Mouse (Mus musculus): ENCODE data around the gene H2-M3. TPM values are rescaled to one million over a fixed set of nuclear protein-coding genes. Genes with fewer than 3 reads are reported as not detected.
"Not testable (repeated sequence)": the region's sequence is repeated elsewhere in the genome, so short reads cannot be mapped to it uniquely, and the experiment has no call there.

The H2-M3 gene
- polyA plus RNA-seq (2016; fragmentation: Nextera tagmentation; extraction: Ambion mirVana), result 1.7 and 1.8 TPM in 2 replicates

GRCm38 (mm10) chr17:37270058-37270701 lies at the start of gene H2-M3:
TSS of gene H2-M3 (plus strand) at chr17:37270220.
- no peaks in the 10 kb centered on the region for H3K36me3 ChIP-seq (replicated peaks)
- 6% methylated on average over 26 of the region's 26 CpGs for WGBS
- DNase-seq (ENCODE audit: low spot score), result peak; percentile 83
- peak within 1 kb of the TSS; percentile 58 for H3K4me3 ChIP-seq
- peak within 1 kb of the TSS; percentile 54; the same call in 1 of the 2 replicates for H3K27ac ChIP-seq (replicated peaks)
- peaks cover 8% of the 10 kb centered on the region for H3K27me3 ChIP-seq (replicated peaks; ENCODE audit: low read depth, poor library complexity, severe bottlenecking)
- peaks cover 5% of the 10 kb centered on the region; the same call in 1 of the 2 replicates for H3K4me1 ChIP-seq
- no peaks in the 10 kb centered on the region for H3K9me3 ChIP-seq

GRCm38 (mm10) chr17:37221879-37222278 lies 48.1 kb upstream of the H2-M3 start:
- 21% methylated on average over 1 of the region's 1 CpGs for WGBS
- no peak for DNase-seq (ENCODE audit: low spot score)
- H3K9me3 ChIP-seq, result peaks cover 4% of the 10 kb centered on the region; the same call in 1 of the 2 replicates
- no peak overlapping the region for H3K4me3 ChIP-seq
- H3K36me3 ChIP-seq (replicated peaks), result no peaks in the 10 kb centered on the region
- H3K27me3 ChIP-seq (replicated peaks; ENCODE audit: low read depth, poor library complexity, severe bottlenecking), result no peaks in the 10 kb centered on the region
- no peaks in the 10 kb centered on the region for H3K4me1 ChIP-seq
- no peak overlapping the region for H3K27ac ChIP-seq (replicated peaks)

GRCm38 (mm10) chr17:37237230-37237629 lies 32.8 kb upstream of the H2-M3 start, which contains the start of gene Olfr97:
TSS of gene Olfr97 (minus strand) at chr17:37237330.
- not testable (repeated sequence) for H3K36me3 ChIP-seq (replicated peaks); H3K4me1 ChIP-seq; H3K27me3 ChIP-seq (replicated peaks; ENCODE audit: low read depth, poor library complexity, severe bottlenecking); H3K9me3 ChIP-seq; DNase-seq (ENCODE audit: low spot score); H3K4me3 ChIP-seq; H3K27ac ChIP-seq (replicated peaks)
- WGBS, result 94% methylated on average over 2 of the region's 2 CpGs

GRCm38 (mm10) chr17:37242198-37242597 lies 27.8 kb upstream of the H2-M3 start:
- no peak for DNase-seq (ENCODE audit: low spot score)
- no peaks in the 10 kb centered on the region for H3K27me3 ChIP-seq (replicated peaks; ENCODE audit: low read depth, poor library complexity, severe bottlenecking)
- H3K36me3 ChIP-seq (replicated peaks), result no peaks in the 10 kb centered on the region
- no peak overlapping the region for H3K4me3 ChIP-seq
- H3K27ac ChIP-seq (replicated peaks), result no peak overlapping the region
- no peaks in the 10 kb centered on the region for H3K4me1 ChIP-seq
- H3K9me3 ChIP-seq, result 0 out of 2 replicates have a peak, but pooled peaks cover 5% of the 10 kb centered on the region
- 61% methylated on average over 3 of the region's 3 CpGs for WGBS

- Histone ChIP-seq H3K9me3 (no peaks in the 10 kb centered on the region), H3K4me3 (no peak overlapping the region), H3K27me3 (replicated peaks; ENCODE audit: low read depth, poor library complexity, severe bottlenecking) (no peaks in the 10 kb centered on the region), H3K27ac (replicated peaks) (no peak overlapping the region), H3K4me1 (no peaks in the 10 kb centered on the region), H3K36me3 (replicated peaks) (no peaks in the 10 kb centered on the region)
- DNase-seq (ENCODE audit: low spot score), result peak; percentile 10
- WGBS, result 27% methylated on average over 5 of the region's 5 CpGs
Observed at GRCm38 (mm10) chr17:37246715-37247114, 23.3 kb upstream of the H2-M3 start.

- Histone ChIP-seq H3K27me3 (replicated peaks; ENCODE audit: low read depth, poor library complexity, severe bottlenecking) (no peaks in the 10 kb centered on the region), H3K9me3 (no peaks in the 10 kb centered on the region)
Observed at GRCm38 (mm10) chr17:37249460-37249859, 20.6 kb upstream of the H2-M3 start.

GRCm38 (mm10) chr17:37250544-37250943 lies 19.5 kb upstream of the H2-M3 start:
- H3K9me3 ChIP-seq, result no peaks in the 10 kb centered on the region
- DNase-seq (ENCODE audit: low spot score), result peak; percentile 8
- 8% methylated on average over 1 of the region's 1 CpGs for WGBS

More at GRCm38 (mm10) chr17:37249460-37249859, 20.6 kb upstream of the H2-M3 start:
- Histone ChIP-seq H3K27ac (replicated peaks) (no peak overlapping the region), H3K36me3 (replicated peaks) (no peaks in the 10 kb centered on the region), H3K4me1 (no peaks in the 10 kb centered on the region), H3K4me3 (no peak overlapping the region)
- DNase-seq (ENCODE audit: low spot score), result no peak

GRCm38 (mm10) chr17:37263626-37264025 lies 6.4 kb upstream of the H2-M3 start, which contains the start of gene Olfr98:
TSS of gene Olfr98 (minus strand) at chr17:37263749.
- no peaks in the 10 kb centered on the region for H3K27me3 ChIP-seq (replicated peaks; ENCODE audit: low read depth, poor library complexity, severe bottlenecking)
- WGBS, result 85% methylated on average over 1 of the region's 1 CpGs

More at GRCm38 (mm10) chr17:37250544-37250943, 19.5 kb upstream of the H2-M3 start:
- Histone ChIP-seq H3K36me3 (replicated peaks) (no peaks in the 10 kb centered on the region), H3K27ac (replicated peaks) (no peak overlapping the region), H3K4me1 (no peaks in the 10 kb centered on the region), H3K4me3 (no peak overlapping the region), H3K27me3 (replicated peaks; ENCODE audit: low read depth, poor library complexity, severe bottlenecking) (no peaks in the 10 kb centered on the region)

GRCm38 (mm10) chr17:37270702-37271092 lies 677 bp downstream of the H2-M3 start:
- DNase-seq (ENCODE audit: low spot score), result peak; percentile 10
- peaks cover 5% of the 10 kb centered on the region; the same call in 1 of the 2 replicates for H3K4me1 ChIP-seq
- H3K36me3 ChIP-seq (replicated peaks), result no peaks in the 10 kb centered on the region
- H3K27ac ChIP-seq (replicated peaks), result no peak overlapping the region; the same call in 1 of the 2 replicates
- H3K4me3 ChIP-seq, result peak overlapping the region; percentile 58
- WGBS, result 60% methylated on average over 8 of the region's 8 CpGs
- H3K9me3 ChIP-seq, result no peaks in the 10 kb centered on the region
- peaks cover 8% of the 10 kb centered on the region for H3K27me3 ChIP-seq (replicated peaks; ENCODE audit: low read depth, poor library complexity, severe bottlenecking)

More at GRCm38 (mm10) chr17:37263626-37264025, 6.4 kb upstream of the H2-M3 start, which contains the start of gene Olfr98:
- Histone ChIP-seq H3K36me3 (replicated peaks) (no peaks in the 10 kb centered on the region), H3K27ac (replicated peaks) (no peak within 1 kb of the TSS), H3K9me3 (no peaks in the 10 kb centered on the region), H3K4me1 (no peaks in the 10 kb centered on the region), H3K4me3 (no peak within 1 kb of the TSS)
- DNase-seq (ENCODE audit: low spot score), result no peak

- H3K27me3 ChIP-seq (replicated peaks; ENCODE audit: low read depth, poor library complexity, severe bottlenecking), result peaks cover 5% of the 10 kb centered on the region
- H3K9me3 ChIP-seq, result no peaks in the 10 kb centered on the region
- no peak overlapping the region for H3K27ac ChIP-seq (replicated peaks)
- no peaks in the 10 kb centered on the region for H3K36me3 ChIP-seq (replicated peaks)
- H3K4me1 ChIP-seq, result peaks cover under 1% of the 10 kb centered on the region; the same call in 1 of the 2 replicates
- no peak for DNase-seq (ENCODE audit: low spot score)
- no peak overlapping the region for H3K4me3 ChIP-seq
- 84% methylated on average over 2 of the region's 2 CpGs for WGBS
Observed at GRCm38 (mm10) chr17:37275626-37276248, 5.7 kb downstream of the H2-M3 start.

GRCm38 (mm10) chr17:37276573-37276972 lies 6.6 kb downstream of the H2-M3 start:
- no peak overlapping the region for H3K4me3 ChIP-seq
- H3K27ac ChIP-seq (replicated peaks), result no peak overlapping the region
- no peaks in the 10 kb centered on the region for H3K36me3 ChIP-seq (replicated peaks)
- H3K27me3 ChIP-seq (replicated peaks; ENCODE audit: low read depth, poor library complexity, severe bottlenecking), result no peaks in the 10 kb centered on the region
- H3K4me1 ChIP-seq, result no peaks in the 10 kb centered on the region
- DNase-seq (ENCODE audit: low spot score), result no peak
- H3K9me3 ChIP-seq, result no peaks in the 10 kb centered on the region

- Histone ChIP-seq H3K4me3 (no peak overlapping the region), H3K27ac (replicated peaks) (no peak overlapping the region), H3K9me3 (no peaks in the 10 kb centered on the region), H3K27me3 (replicated peaks; ENCODE audit: low read depth, poor library complexity, severe bottlenecking) (no peaks in the 10 kb centered on the region), H3K4me1 (no peaks in the 10 kb centered on the region), H3K36me3 (replicated peaks) (no peaks in the 10 kb centered on the region)
- 88% methylated on average over 1 of the region's 1 CpGs for WGBS
- DNase-seq (ENCODE audit: low spot score), result no peak
Observed at GRCm38 (mm10) chr17:37280331-37280730, 10.3 kb downstream of the H2-M3 start.

- H3K4me1 ChIP-seq, result no peaks in the 10 kb centered on the region
- DNase-seq (ENCODE audit: low spot score), result no peak
- no peaks in the 10 kb centered on the region for H3K9me3 ChIP-seq
- 77% methylated on average over 1 of the region's 1 CpGs for WGBS
- no peak within 1 kb of the TSS for H3K4me3 ChIP-seq
- no peak within 1 kb of the TSS for H3K27ac ChIP-seq (replicated peaks)
- H3K27me3 ChIP-seq (replicated peaks; ENCODE audit: low read depth, poor library complexity, severe bottlenecking), result no peaks in the 10 kb centered on the region
- H3K36me3 ChIP-seq (replicated peaks), result no peaks in the 10 kb centered on the region
Observed at GRCm38 (mm10) chr17:37283360-37283759, 13.3 kb downstream of the H2-M3 start, which contains the start of gene Olfr99. TSS of gene Olfr99 (minus strand) at chr17:37283460.

All from embryonic facial prominence, embryonic 10.5 days (tissue).